Mouse (Mus musculus) embryonic facial prominence, embryonic 14.5 days (tissue): ENCODE measurements around the gene Usp33. TPM values are rescaled to one million over a fixed set of nuclear protein-coding genes. Genes with fewer than 3 reads are reported as not detected.

ENCODE experiments used
- ATAC-seq: fragments of 200-750 bp; cut with Nextera tagmentation; 2 replicates; pipeline ENCODE4 v1.8.0; 2017; ENCODE audit warnings: low read depth, moderate number of reproducible peaks, moderate TSS enrichment
- DNase-seq: peaks from one replicate; pipeline ENCODE4 v3.0.0-alpha.2; 2015; ENCODE audit warnings: low spot score
- H3K27ac ChIP-seq: fragments of 300-500 bp; sonication (generic); replicated peaks from 2 replicates; pipeline ENCODE4 v1.5.1; 2014; ENCODE audit warnings: low read depth, mild to moderate bottlenecking, low read length, moderate library complexity
- H3K27me3 ChIP-seq: fragments of 300-500 bp; sonication (generic); replicated peaks from 2 replicates; pipeline ENCODE4 v1.6.1; 2014; ENCODE audit warnings: low read length; ENCODE audit not compliant: control insufficient read depth, insufficient read depth
- H3K36me3 ChIP-seq: fragments of 300-500 bp; sonication (generic); 2 replicates; pipeline ENCODE4 v1.6.1; 2014; ENCODE audit warnings: low read length, mixed read lengths; ENCODE audit not compliant: control insufficient read depth, insufficient read depth
- H3K4me1 ChIP-seq: fragments of 300-500 bp; sonication (generic); 2 replicates; pipeline ENCODE4 v1.6.1; 2014; ENCODE audit warnings: antibody characterized with exemption, low read length; ENCODE audit not compliant: control insufficient read depth, insufficient read depth
- H3K4me2 ChIP-seq: fragments of 300-500 bp; sonication (generic); 2 replicates; pipeline ENCODE4 v1.6.1; 2014; ENCODE audit warnings: low read depth, mild to moderate bottlenecking, low read length, moderate library complexity, mixed read lengths
- H3K4me3 ChIP-seq: fragments of 300-500 bp; sonication (generic); 2 replicates; pipeline ENCODE4 v1.5.1; 2014; ENCODE audit warnings: low read depth, mild to moderate bottlenecking, low read length
- H3K9ac ChIP-seq: fragments of 300-500 bp; sonication (generic); 2 replicates; pipeline ENCODE4 v1.6.1; 2014; ENCODE audit warnings: low read depth, mild to moderate bottlenecking, low read length, moderate library complexity, mixed read lengths
- H3K9me3 ChIP-seq: fragments of 300-500 bp; sonication (generic); 2 replicates; pipeline ENCODE4 v1.6.1; 2016; ENCODE audit warnings: low read length; ENCODE audit not compliant: control insufficient read depth
- WGBS: fragments of 180-500 bp; shearing (Covaris S2); extraction: QIAGEN DNeasy Blood & Tissue Kit; methylation state at CpG from one replicate; pipeline ENCODE4 v1.1.7; 2014; 5-methylcytosine and 5-hydroxymethylcytosine counted together
- polyA plus RNA-seq: library from polyadenylated mRNA; unstranded; fragments of >200 nt; fragmentation: Nextera tagmentation; extraction: Ambion mirVana; gene quantifications from 2 replicates; pipeline ENCODE4 v1.2.1, GENCODE M21; 2014

Gene Usp33
- polyA plus RNA-seq, result 46.2 and 46.8 TPM in 2 replicates

DNA sequence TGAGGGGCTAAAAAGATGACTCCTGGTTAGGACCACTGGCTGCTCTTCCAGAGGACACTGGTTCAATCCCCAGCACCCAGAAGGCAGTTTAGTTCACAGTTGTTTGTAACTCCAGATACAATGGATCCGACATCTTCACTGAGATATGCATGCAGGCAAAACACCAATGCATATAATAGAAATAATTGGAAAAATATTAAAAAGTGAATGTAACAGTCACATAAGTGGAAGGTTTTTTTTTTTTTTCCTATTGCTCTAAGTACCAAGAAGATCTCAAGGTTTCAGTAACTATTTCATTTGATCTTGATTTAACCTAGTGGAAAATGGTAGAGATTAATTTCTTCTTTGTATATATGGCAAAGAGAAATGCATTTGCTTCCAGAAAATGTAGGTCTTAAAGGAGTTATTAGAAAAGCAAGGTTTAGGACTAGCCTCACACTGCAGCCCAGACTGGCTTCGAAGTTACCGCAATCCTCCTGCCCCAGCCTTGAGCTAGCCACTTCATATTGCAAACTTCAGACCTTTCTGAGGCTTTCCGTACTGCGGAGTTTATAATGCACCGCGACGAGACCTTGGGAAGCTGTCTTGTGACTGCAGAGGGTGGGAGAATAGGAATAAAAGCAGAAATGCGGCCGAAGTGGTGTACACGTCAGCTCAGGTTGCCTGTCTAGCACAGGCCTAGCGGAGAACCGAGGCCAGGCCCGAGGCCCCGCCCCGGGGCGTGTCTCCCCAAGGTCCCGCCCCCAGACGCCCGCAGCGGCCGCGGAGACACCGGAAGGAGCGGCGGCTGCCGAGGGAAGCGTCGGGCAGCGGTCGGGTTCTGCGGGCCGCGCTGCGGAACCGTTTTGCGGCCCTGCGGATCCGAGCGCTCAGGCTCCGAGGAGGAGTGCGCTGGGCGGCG is at the start of gene Usp33:
Gene Usp33 (plus strand): TSS at position 747 of the 901 bp plus-strand sequence.
- Histone ChIP-seq H3K4me1 (peaks cover 5% of the 10 kb centered on the region), H3K9ac (peak within 1 kb of the TSS; percentile 82), H3K4me3 (peak within 1 kb of the TSS; percentile 74), H3K36me3 (no peaks in the 10 kb centered on the region), H3K4me2 (peak within 1 kb of the TSS; percentile 54), H3K27ac (peak within 1 kb of the TSS; percentile 80), H3K27me3 (no peaks in the 10 kb centered on the region), H3K9me3 (no peaks in the 10 kb centered on the region)
- 18% methylated on average over 13 of the region's 44 CpGs for WGBS
- ATAC-seq (peak; percentile 98), DNase-seq (peak; percentile 95)

DNA sequence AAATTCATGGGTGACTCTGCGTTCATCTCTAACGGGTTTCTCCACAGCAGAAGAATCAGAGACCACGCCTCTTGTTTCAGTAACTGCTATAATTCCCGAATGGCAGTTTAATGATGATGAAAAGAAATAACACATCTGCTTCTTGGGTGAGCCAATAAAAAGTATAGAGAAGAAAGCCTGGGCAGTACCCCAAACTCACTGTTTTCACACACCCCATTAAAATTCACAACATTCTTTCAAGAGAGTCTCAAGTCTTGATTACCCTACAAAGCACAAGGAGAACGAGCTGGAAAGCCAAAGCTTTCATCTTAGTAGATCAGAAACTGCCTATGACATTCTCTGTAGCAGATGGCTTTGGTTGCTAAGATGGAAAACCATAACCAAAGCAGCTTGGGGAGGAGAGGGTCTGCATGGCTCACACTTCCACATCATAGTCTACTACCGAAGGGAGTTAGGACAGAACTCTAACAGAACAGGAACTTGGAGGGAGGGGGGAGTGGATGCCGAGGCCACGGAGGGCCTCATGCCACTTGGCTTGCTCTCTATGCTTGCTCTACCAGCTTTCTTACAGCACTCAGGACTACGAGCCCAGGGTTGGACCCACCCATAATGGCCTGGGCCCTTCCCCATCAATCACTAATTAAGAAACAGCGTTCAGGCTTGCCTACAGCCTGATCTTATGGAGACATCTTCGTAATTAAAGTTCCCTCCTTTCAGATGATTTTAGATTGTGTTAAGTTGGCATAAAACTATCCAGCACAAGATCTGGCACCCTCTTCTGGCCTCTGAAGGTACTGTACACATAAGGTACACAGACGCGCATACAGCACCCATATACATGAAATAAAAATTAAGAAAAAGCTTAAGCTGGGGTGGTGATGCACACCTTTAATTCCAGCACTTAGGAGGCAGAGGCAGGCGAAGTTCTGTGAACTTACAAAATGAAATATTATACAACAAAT is 45.6 kb upstream of the Usp33 start:
- WGBS, result 84% methylated on average over 14 of the region's 14 CpGs
- H3K36me3 ChIP-seq, result peaks cover 36% of the 10 kb centered on the region
- H3K27me3 ChIP-seq, result no peaks in the 10 kb centered on the region
- no peak overlapping the region for H3K4me3 ChIP-seq
- no peak overlapping the region for H3K9ac ChIP-seq
- ATAC-seq (no peak), DNase-seq (no peak)
- no peak overlapping the region for H3K27ac ChIP-seq
- H3K4me2 ChIP-seq, result no peak overlapping the region
- H3K9me3 ChIP-seq, result no peaks in the 10 kb centered on the region
- no peaks in the 10 kb centered on the region for H3K4me1 ChIP-seq

- ATAC-seq (no peak), DNase-seq (no peak)
- no peaks in the 10 kb centered on the region for H3K27me3 ChIP-seq
- no peaks in the 10 kb centered on the region for H3K9me3 ChIP-seq
- no peak overlapping the region for H3K4me2 ChIP-seq
- WGBS, result 72% methylated on average over 9 of the region's 9 CpGs
- H3K9ac ChIP-seq, result no peak overlapping the region
- no peak overlapping the region for H3K4me3 ChIP-seq
- no peaks in the 10 kb centered on the region for H3K4me1 ChIP-seq
- peaks cover 23% of the 10 kb centered on the region; the same call in 1 of the 2 replicates for H3K36me3 ChIP-seq
- H3K27ac ChIP-seq, result no peak overlapping the region
These were observed 43.3 kb upstream of the Usp33 start for GRCm38 (mm10) chr3:152302991-152303390.

DNA sequence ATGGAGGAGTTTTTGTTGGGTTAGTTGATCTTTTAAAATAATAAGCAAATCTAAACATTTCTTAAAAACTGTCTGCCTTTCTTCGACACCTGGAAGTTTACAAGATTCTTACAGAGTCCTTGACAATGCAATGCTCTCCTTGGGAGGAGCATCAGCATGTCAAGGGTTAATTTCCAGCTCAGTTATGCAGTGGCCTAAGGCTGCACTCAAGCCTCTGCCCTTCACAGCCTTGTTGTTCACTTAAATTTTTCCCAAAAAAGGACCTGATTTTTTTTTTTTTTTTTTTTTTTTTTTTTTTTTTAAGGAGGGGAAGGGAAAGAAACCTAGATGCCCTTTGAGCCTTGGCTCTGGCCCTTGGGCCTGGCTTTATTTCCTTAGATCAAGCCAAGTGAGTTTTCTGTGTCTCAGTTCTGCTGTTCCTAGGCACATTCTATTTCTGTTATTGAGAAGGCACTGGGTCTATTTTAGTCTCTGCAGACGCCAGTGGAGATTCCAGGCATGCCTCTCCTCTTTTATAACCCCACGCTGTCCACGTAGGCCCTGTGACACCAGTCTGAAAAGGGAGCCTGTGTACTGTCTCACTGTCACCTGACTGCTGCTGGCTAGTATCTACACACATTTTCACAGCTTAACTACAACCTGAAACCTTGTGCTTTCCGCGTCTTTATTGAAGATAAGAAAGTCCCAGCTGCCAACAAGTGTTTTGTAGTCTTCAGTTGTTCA is 42.0 kb upstream of the Usp33 start:
- no peaks in the 10 kb centered on the region for H3K27me3 ChIP-seq
- no peak overlapping the region for H3K9ac ChIP-seq
- no peaks in the 10 kb centered on the region for H3K4me1 ChIP-seq
- ATAC-seq (0 out of 2 replicates have a peak, but pooled peaks have one; percentile 38), DNase-seq (peak; percentile 51)
- no peak overlapping the region for H3K4me2 ChIP-seq
- 43% methylated on average over 6 of the region's 6 CpGs for WGBS
- no peaks in the 10 kb centered on the region for H3K9me3 ChIP-seq
- H3K4me3 ChIP-seq, result no peak overlapping the region
- H3K36me3 ChIP-seq, result peaks cover 23% of the 10 kb centered on the region; the same call in 1 of the 2 replicates
- peak overlapping the region; percentile 52; the same call in 1 of the 2 replicates for H3K27ac ChIP-seq

- H3K9me3 ChIP-seq, result no peaks in the 10 kb centered on the region
- ATAC-seq (no peak), DNase-seq (no peak)
- H3K27ac ChIP-seq, result peak overlapping the region; percentile 52; the same call in 1 of the 2 replicates
- H3K36me3 ChIP-seq, result peaks cover 23% of the 10 kb centered on the region; the same call in 1 of the 2 replicates
- no peaks in the 10 kb centered on the region for H3K27me3 ChIP-seq
- WGBS, result 82% methylated on average over 8 of the region's 8 CpGs
- H3K4me2 ChIP-seq, result no peak overlapping the region
- no peak overlapping the region for H3K9ac ChIP-seq
- no peaks in the 10 kb centered on the region for H3K4me1 ChIP-seq
- no peak overlapping the region for H3K4me3 ChIP-seq
These were observed 41.2 kb upstream of the Usp33 start for GRCm38 (mm10) chr3:152305080-152305479.

DNA sequence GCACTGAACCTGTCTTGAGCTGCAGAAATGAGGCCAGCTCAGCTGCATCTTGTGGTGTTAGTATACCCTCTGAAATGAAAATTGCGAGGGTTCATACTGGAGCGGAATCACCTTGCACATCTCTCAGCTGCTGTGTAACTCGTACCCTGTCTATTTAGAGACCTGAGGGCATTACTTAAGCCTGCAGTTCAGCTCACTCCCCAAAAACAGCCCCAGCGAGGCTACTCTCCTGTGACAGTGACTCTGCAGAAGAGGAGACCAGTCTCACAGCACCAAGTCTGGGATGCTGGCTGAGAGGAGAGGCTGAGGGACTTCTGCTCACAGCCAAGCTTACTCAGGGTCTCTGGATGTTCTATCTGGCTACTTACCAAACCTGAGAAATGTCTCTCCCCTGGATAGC is 40.3 kb upstream of the Usp33 start:
- H3K27me3 ChIP-seq, result no peaks in the 10 kb centered on the region

GRCm38 (mm10) chr3:152308485-152309249 is 37.6 kb upstream of the Usp33 start:
- peak; percentile 89 for DNase-seq
- no peak overlapping the region for H3K4me2 ChIP-seq
- no peak overlapping the region for H3K9ac ChIP-seq
- peak overlapping the region; percentile 11; the same call in 1 of the 2 replicates for H3K27ac ChIP-seq
- ATAC-seq, result peak; percentile 92
- no peaks in the 10 kb centered on the region for H3K27me3 ChIP-seq
- H3K4me1 ChIP-seq, result no peaks in the 10 kb centered on the region
- no peaks in the 10 kb centered on the region for H3K9me3 ChIP-seq
- H3K4me3 ChIP-seq, result no peak overlapping the region
- WGBS, result 36% methylated on average over 10 of the region's 10 CpGs
- H3K36me3 ChIP-seq, result 0 out of 2 replicates have a peak, but pooled peaks cover 16% of the 10 kb centered on the region

More for the DNA sequence above, 40.3 kb upstream of the Usp33 start:
- H3K36me3 ChIP-seq, result peaks cover 20% of the 10 kb centered on the region; the same call in 1 of the 2 replicates
- H3K9ac ChIP-seq, result no peak overlapping the region
- H3K9me3 ChIP-seq, result no peaks in the 10 kb centered on the region
- ATAC-seq, result no peak
- no peak overlapping the region for H3K4me2 ChIP-seq
- H3K4me1 ChIP-seq, result no peaks in the 10 kb centered on the region
- H3K4me3 ChIP-seq, result no peak overlapping the region
- H3K27ac ChIP-seq, result no peak overlapping the region
- no peak for DNase-seq
- 75% methylated on average over 4 of the region's 4 CpGs for WGBS
